ENCODE assay signal across 19 mouse cellular contexts in genomic region chr6:47842337-47842736, GRCm38 (mm10).
"Had no signal": no experiment of that assay in that cellular context is flagged by ENCODE, and none has a peak within 500 bp of the region (broad histone marks: within the 10 kb centered on the region; RNA-seq: fewer than 3 reads in every experiment).

No protein-coding gene starts in this region.

- H3K27ac ChIP-seq: kidney, embryonic 15.5 days; limb, embryonic 12.5 days; limb, embryonic 15.5 days; macrophage; midbrain, embryonic 12.5 days; midbrain, embryonic 15.5 days; neural tube, embryonic 12.5 days; neural tube, embryonic 15.5 days had no signal

- H3K9me3 ChIP-seq: kidney, embryonic 15.5 days; limb, embryonic 12.5 days; limb, embryonic 15.5 days; megakaryocyte, embryonic 14.5 days; midbrain, embryonic 12.5 days; midbrain, embryonic 15.5 days; neural tube, embryonic 12.5 days; neural tube, embryonic 15.5 days had no signal

- ATAC-seq: intestine, postnatal 0 days; midbrain, embryonic 15.5 days had no signal

- H3K9ac ChIP-seq: kidney, embryonic 15.5 days; limb, embryonic 12.5 days; limb, embryonic 15.5 days; midbrain, embryonic 12.5 days; midbrain, embryonic 15.5 days; neural tube, embryonic 12.5 days; neural tube, embryonic 15.5 days had no signal

- H3K4me1 ChIP-seq: limb, embryonic 12.5 days; neural tube, embryonic 12.5 days had no signal

- H3K27me3 ChIP-seq: kidney, embryonic 15.5 days; limb, embryonic 12.5 days; limb, embryonic 15.5 days; megakaryocyte, embryonic 14.5 days; midbrain, embryonic 12.5 days; midbrain, embryonic 15.5 days; neural tube, embryonic 12.5 days; neural tube, embryonic 15.5 days had no signal

- H3K4me3 ChIP-seq: kidney, embryonic 15.5 days; limb, embryonic 12.5 days; limb, embryonic 15.5 days; megakaryocyte, embryonic 14.5 days; midbrain, embryonic 12.5 days; midbrain, embryonic 15.5 days; neural tube, embryonic 12.5 days; neural tube, embryonic 15.5 days had no signal

- H3K4me2 ChIP-seq: kidney, embryonic 15.5 days; limb, embryonic 12.5 days; limb, embryonic 15.5 days; midbrain, embryonic 12.5 days; midbrain, embryonic 15.5 days; neural tube, embryonic 12.5 days; neural tube, embryonic 15.5 days had no signal

- DNase-seq: kidney, adult 8-10 months; kidney, postnatal 10 days; kidney, postnatal 36 days; left cerebral cortex, postnatal 4 days; lung, adult 2 months; right cerebral cortex, adult 18-20 months; right cerebral cortex, postnatal 14 days; right cerebral cortex, postnatal 4 days; thymus, postnatal 4 days had no signal
